Mouse (Mus musculus) midbrain, embryonic 11.5 days (tissue): ENCODE measurements around the gene Nxpe4. TPM values are rescaled to one million over a fixed set of nuclear protein-coding genes. Genes with fewer than 3 reads are reported as not detected.
"Not testable (repeated sequence)": the region's sequence is repeated elsewhere in the genome, so short reads cannot be mapped to it uniquely, and the experiment has no call there.

Source experiments
- ATAC-seq: fragments of 200-750 bp; cut with Nextera tagmentation; 2 replicates; pipeline ENCODE4 v1.8.0; 2017; ENCODE audit warnings: moderate TSS enrichment, moderate library complexity; ENCODE audit not compliant: low FRiP score
- DNase-seq: peaks from one replicate; pipeline ENCODE4 v3.0.0; 2015; ENCODE audit warnings: low spot score; ENCODE audit errors: missing footprints
- H3K27ac ChIP-seq: fragments of 300-500 bp; sonication (generic); 2 replicates; pipeline ENCODE4 v1.5.1; 2014; ENCODE audit warnings: low read depth, low read length
- H3K27me3 ChIP-seq: fragments of 300-500 bp; sonication (generic); 2 replicates; pipeline ENCODE4 v1.6.1; 2014; ENCODE audit warnings: mild to moderate bottlenecking, low read length, moderate library complexity, mixed read lengths; ENCODE audit not compliant: control insufficient read depth, insufficient read depth
- H3K36me3 ChIP-seq: fragments of 300-500 bp; sonication (generic); 2 replicates; pipeline ENCODE4 v1.6.1; 2014; ENCODE audit warnings: mild to moderate bottlenecking, low read length, moderate library complexity, mixed read lengths; ENCODE audit not compliant: control insufficient read depth, insufficient read depth
- H3K4me1 ChIP-seq: fragments of 300-500 bp; sonication (generic); 2 replicates; pipeline ENCODE4 v1.6.1; 2014; ENCODE audit warnings: low read length; ENCODE audit not compliant: control insufficient read depth, insufficient read depth
- H3K4me2 ChIP-seq: fragments of 300-500 bp; sonication (generic); 2 replicates; pipeline ENCODE4 v1.6.1; 2014; ENCODE audit warnings: mild to moderate bottlenecking, moderate library complexity
- H3K4me3 ChIP-seq: fragments of 300-500 bp; sonication (generic); 2 replicates; pipeline ENCODE4 v1.5.1; 2014; ENCODE audit warnings: low read depth, low read length
- H3K9ac ChIP-seq: fragments of 300-500 bp; sonication (generic); 2 replicates; pipeline ENCODE4 v1.6.1; 2014; ENCODE audit warnings: low read length
- H3K9me3 ChIP-seq: fragments of 300-500 bp; sonication (generic); 2 replicates; pipeline ENCODE4 v1.6.1; 2016; ENCODE audit warnings: low read length; ENCODE audit not compliant: control insufficient read depth
- WGBS: fragments of 180-500 bp; shearing (Covaris S2); extraction: QIAGEN DNeasy Blood & Tissue Kit; methylation state at CpG from one replicate; pipeline ENCODE4 v1.1.7; 2014; 5-methylcytosine and 5-hydroxymethylcytosine counted together
- polyA plus RNA-seq: library from polyadenylated mRNA; unstranded; fragments of >200 nt; fragmentation: Nextera tagmentation; extraction: Ambion mirVana; gene quantifications from 2 replicates; pipeline ENCODE4 v1.2.1, GENCODE M21; 2014

Gene Nxpe4
- polyA plus RNA-seq, 1 experiment from 2014 or later, result 7.6 TPM

DNA sequence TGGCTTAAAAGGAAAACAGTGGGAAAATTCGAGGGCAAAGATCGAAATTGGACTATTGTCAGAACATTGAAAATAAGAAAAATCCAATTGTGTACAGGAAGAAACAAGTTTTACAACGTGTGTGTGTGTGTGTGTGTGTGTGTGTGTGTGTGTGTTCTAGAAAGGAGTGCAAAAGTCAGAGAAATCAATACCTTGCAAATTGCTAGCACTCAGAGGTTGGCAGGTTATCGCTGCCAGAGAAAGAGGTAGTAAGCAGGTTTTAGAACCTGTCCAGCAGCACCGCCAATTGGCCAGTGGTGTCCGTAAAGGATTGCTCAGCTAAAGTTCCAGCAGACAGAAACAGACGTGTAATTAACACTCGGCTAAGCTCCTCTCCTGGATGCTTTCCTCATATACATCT lies 122.4 kb downstream of the Nxpe4 start:
- 87% methylated on average over 8 of the region's 8 CpGs for WGBS
- no peaks in the 10 kb centered on the region for H3K27me3 ChIP-seq

DNA sequence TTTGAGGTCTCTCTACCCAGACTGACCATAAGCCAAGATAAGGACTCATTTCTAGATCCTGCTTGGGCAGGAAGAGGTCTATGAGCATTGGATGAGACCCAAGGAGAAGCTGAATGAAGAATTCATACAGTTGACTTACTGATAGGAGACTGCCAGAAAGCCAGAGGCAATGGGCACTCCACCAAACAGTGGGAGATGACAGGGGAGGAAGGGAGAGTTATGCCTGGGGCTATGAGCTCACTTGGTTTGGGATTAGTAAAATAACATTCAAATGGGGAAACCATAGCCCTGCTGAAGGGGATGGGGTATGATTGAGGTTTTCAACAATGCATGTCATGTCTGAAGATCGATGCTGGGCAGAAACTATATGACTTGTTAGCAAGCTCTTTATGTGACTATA lies 128.5 kb downstream of the Nxpe4 start:
- Histone ChIP-seq H3K36me3 (no peaks in the 10 kb centered on the region), H3K4me2 (no peak overlapping the region), H3K4me1 (no peaks in the 10 kb centered on the region), H3K9ac (no peak overlapping the region), H3K4me3 (no peak overlapping the region), H3K27me3 (no peaks in the 10 kb centered on the region), H3K9me3 (no peaks in the 10 kb centered on the region), H3K27ac (no peak overlapping the region)
- DNase-seq (no peak), ATAC-seq (no peak)
- 83% methylated on average over 1 of the region's 1 CpGs for WGBS

More for the DNA sequence above, 122.4 kb downstream of the Nxpe4 start:
- Histone ChIP-seq H3K4me3 (no peak overlapping the region), H3K9ac (no peak overlapping the region), H3K4me1 (no peaks in the 10 kb centered on the region), H3K9me3 (no peaks in the 10 kb centered on the region), H3K27ac (no peak overlapping the region), H3K36me3 (no peaks in the 10 kb centered on the region), H3K4me2 (no peak overlapping the region)
- DNase-seq, result no peak
- no peak for ATAC-seq

DNA sequence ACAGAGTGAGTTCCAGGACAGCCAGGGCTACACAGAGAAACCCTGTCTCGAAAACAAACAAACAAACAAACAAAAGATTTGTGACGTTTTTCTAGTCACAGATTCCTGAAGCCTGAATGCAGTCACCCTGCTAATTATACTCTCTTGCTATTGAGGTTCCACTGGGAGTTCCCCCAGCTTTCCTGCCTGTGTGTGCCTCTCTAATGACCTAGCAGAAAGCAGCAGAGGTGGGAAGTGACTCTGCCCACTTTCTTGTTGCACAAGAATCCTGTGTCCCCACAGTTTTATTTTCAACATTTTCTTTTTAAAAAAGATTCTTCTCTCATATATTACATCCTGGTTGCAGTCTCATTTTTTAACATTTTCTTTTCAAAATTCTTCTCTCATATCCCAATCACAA lies 132.9 kb downstream of the Nxpe4 start:
- Histone ChIP-seq H3K9ac (no peak overlapping the region), H3K4me1 (no peaks in the 10 kb centered on the region), H3K27ac (no peak overlapping the region), H3K4me3 (no peak overlapping the region), H3K9me3 (no peaks in the 10 kb centered on the region), H3K36me3 (no peaks in the 10 kb centered on the region), H3K27me3 (no peaks in the 10 kb centered on the region), H3K4me2 (no peak overlapping the region)
- WGBS, result 75% methylated on average over 2 of the region's 2 CpGs
- no peak for ATAC-seq
- DNase-seq, result no peak

- Histone ChIP-seq H3K9me3 (no peaks in the 10 kb centered on the region), H3K36me3 (no peaks in the 10 kb centered on the region), H3K4me3 (no peak overlapping the region), H3K9ac (no peak overlapping the region), H3K4me1 (no peaks in the 10 kb centered on the region; the same call in 1 of the 2 replicates), H3K4me2 (no peak overlapping the region), H3K27me3 (no peaks in the 10 kb centered on the region), H3K27ac (no peak overlapping the region)
- no peak for DNase-seq
- no peak for ATAC-seq
- 87% methylated on average over 7 of the region's 7 CpGs for WGBS
Measured at GRCm38 (mm10) chr9:48298983-48299382, 137.2 kb downstream of the Nxpe4 start.

DNA sequence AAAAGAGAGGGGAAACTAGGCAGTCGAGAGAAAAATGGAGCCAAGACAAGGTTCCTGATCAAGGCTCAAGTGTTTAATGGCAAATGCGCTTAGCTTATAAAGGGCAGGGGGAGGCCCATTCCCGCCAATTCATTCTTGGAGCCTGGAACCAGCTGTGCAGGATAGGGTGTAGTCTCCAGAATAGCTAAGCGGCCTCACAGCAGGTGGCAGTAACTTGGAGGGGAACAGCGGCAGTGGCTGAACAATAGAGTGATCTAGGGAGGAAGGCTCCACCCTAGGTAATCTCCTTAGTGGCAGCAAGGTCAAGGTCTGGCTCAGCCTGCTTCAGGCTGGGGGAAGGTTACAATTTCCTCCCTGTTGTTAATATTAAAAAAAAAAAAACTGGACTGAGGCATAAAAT lies 141.7 kb downstream of the Nxpe4 start:
- H3K4me2 ChIP-seq, H3K9ac ChIP-seq, H3K36me3 ChIP-seq, DNase-seq, H3K27ac ChIP-seq, H3K4me3 ChIP-seq, H3K4me1 ChIP-seq, H3K27me3 ChIP-seq, ATAC-seq, H3K9me3 ChIP-seq: not testable (repeated sequence)
- WGBS, result 11% methylated on average over 5 of the region's 5 CpGs

DNA sequence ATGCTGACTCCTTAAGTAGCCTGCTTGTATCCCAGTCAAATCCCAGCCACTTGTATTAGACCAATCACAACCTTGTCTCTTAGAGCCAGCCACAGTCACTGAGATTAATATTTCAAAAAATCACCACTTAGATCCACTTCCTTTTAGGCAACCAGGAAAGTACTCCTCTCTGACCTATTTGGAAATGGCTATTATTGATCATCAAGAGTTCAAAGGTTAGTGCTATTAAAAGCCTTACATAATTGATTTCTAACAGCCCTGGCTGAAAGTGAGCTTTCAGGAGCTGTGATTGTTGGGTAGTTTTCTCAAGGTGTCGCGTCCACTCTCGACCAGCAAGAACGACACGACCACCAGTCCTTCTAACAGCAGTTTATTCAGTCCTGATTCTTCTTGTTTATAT lies 149.4 kb downstream of the Nxpe4 start:
- DNase-seq, result no peak
- Histone ChIP-seq H3K4me3 (no peak overlapping the region), H3K27me3 (no peaks in the 10 kb centered on the region), H3K4me2 (no peak overlapping the region), H3K4me1 (peaks cover 6% of the 10 kb centered on the region; the same call in 1 of the 2 replicates), H3K9me3 (no peaks in the 10 kb centered on the region), H3K9ac (no peak overlapping the region), H3K27ac (no peak overlapping the region), H3K36me3 (no peaks in the 10 kb centered on the region)
- ATAC-seq, result no peak
- 94% methylated on average over 5 of the region's 5 CpGs for WGBS

GRCm38 (mm10) chr9:48314194-48314593 lies 152.4 kb downstream of the Nxpe4 start:
- Histone ChIP-seq H3K4me3 (no peak overlapping the region), H3K9ac (no peak overlapping the region), H3K27me3 (no peaks in the 10 kb centered on the region), H3K4me2 (no peak overlapping the region), H3K36me3 (no peaks in the 10 kb centered on the region), H3K9me3 (no peaks in the 10 kb centered on the region), H3K4me1 (peaks cover 6% of the 10 kb centered on the region; the same call in 1 of the 2 replicates), H3K27ac (no peak overlapping the region)
- 12% methylated on average over 3 of the region's 3 CpGs for WGBS
- ATAC-seq, result no peak
- DNase-seq, result peak; percentile 88

DNA sequence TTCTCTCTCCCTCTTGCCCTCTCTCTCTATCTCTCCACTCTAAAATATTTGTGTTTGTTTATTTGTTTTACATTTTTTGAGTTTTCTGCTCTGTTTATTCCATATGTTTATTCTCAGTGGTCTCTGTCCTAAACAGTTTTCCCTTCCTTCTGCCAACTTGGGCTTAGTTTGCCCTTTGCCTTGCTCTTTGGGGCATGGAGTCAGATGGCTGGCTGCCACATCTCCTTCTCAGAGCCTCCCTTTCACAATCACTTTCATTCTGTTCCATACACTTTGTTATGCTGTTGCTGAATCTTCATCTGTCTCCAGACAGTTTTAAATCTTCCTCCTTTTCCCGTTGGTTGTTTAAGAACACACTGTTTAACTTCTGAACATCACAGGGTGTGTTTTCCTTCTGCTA lies 154.0 kb downstream of the Nxpe4 start:
- H3K4me1 ChIP-seq, result peaks cover 6% of the 10 kb centered on the region; the same call in 1 of the 2 replicates
- H3K9me3 ChIP-seq, result no peaks in the 10 kb centered on the region
- no peak overlapping the region for H3K9ac ChIP-seq
- no peak overlapping the region for H3K4me2 ChIP-seq
- H3K27me3 ChIP-seq, result no peaks in the 10 kb centered on the region
- no peak overlapping the region for H3K27ac ChIP-seq
- ATAC-seq (no peak), DNase-seq (no peak)
- no peak overlapping the region for H3K4me3 ChIP-seq
- no peaks in the 10 kb centered on the region for H3K36me3 ChIP-seq
- WGBS, result 82% methylated on average over 1 of the region's 1 CpGs

- no peaks in the 10 kb centered on the region for H3K4me1 ChIP-seq
- DNase-seq, result no peak
- 96% methylated on average over 9 of the region's 9 CpGs for WGBS
- no peaks in the 10 kb centered on the region for H3K9me3 ChIP-seq
- H3K4me2 ChIP-seq, result no peak overlapping the region
- no peak overlapping the region for H3K27ac ChIP-seq
- H3K27me3 ChIP-seq, result no peaks in the 10 kb centered on the region
- H3K9ac ChIP-seq, result no peak overlapping the region
- H3K4me3 ChIP-seq, result no peak overlapping the region
- no peak for ATAC-seq
- H3K36me3 ChIP-seq, result no peaks in the 10 kb centered on the region
Measured at GRCm38 (mm10) chr9:48326338-48326737, 164.5 kb downstream of the Nxpe4 start.

- no peaks in the 10 kb centered on the region for H3K9me3 ChIP-seq
- no peaks in the 10 kb centered on the region for H3K36me3 ChIP-seq
- H3K4me3 ChIP-seq, result no peak overlapping the region
- WGBS, result 93% methylated on average over 7 of the region's 7 CpGs
- H3K4me2 ChIP-seq, result no peak overlapping the region
- ATAC-seq, result no peak
- DNase-seq, result no peak
- no peaks in the 10 kb centered on the region for H3K27me3 ChIP-seq
- H3K27ac ChIP-seq, result no peak overlapping the region
- no peak overlapping the region for H3K9ac ChIP-seq
- H3K4me1 ChIP-seq, result no peaks in the 10 kb centered on the region
Measured at GRCm38 (mm10) chr9:48329597-48329996, 167.8 kb downstream of the Nxpe4 start.
